Mouse (Mus musculus) left cerebral cortex, adult 8-10 months (tissue): ENCODE measurements around the gene Olfr178. TPM values are rescaled to one million over a fixed set of nuclear protein-coding genes. Genes with fewer than 3 reads are reported as not detected.

Experiments
- DNase-seq, 2 experiments: peaks; one replicate each; pipeline ENCODE4 v3.0.0; 2022; ENCODE audit warnings: low spot score in 2 of 2
- total RNA-seq, 4 experiments: library from RNA; stranded (reverse); gene quantifications; 2 replicates each; pipeline ENCODE4 v1.2.4; 2022

Gene Olfr178
- not detected for total RNA-seq

DNA sequence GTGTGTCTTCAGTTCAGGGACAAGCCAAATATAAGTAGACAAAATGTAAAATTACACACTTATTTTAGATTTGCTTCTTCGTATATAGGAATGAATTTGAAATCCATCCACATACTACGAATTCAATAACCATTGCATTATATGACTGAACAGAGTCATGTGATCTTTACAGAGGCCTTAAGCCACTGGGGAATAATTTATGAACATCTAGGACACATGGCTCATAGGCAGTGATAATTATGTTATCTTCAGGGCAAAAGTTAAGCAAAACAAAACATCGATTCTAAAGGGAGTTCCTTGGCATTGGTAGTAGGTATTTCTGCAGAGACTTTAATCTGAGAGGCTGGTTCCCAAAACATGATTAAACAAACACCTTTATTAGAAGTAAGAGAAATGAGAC lies at the start of gene Olfr178:
Gene Olfr178, minus strand, starts transcription at position 101 of the 400 bp plus-strand sequence.
- no peak for DNase-seq

GRCm38 (mm10) chr16:58929292-58929691 lies 37.4 kb upstream of the Olfr178 start, which contains the start of gene Olfr180:
Gene Olfr180, minus strand, starts transcription at chr16:58929392.
- DNase-seq: no peak

DNA sequence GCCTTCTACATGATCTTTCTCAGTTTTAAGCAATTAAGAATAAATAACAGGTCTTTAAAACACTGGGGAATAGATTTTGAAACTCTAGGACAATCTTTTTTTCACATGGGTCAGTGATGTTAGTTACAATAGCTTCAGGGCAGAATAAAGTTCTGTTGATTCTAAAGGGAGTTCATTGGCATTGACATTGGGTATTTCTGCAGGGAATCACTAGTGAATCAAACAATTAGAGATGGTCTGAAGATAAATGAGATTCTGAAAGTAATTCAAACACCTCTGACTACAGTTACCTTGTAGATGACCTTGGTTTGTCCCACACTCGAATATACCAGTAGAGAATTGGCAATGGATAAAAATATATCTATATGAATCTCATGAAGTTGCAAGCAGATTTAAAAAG lies 36.8 kb upstream of the Olfr178 start, which contains the start of gene Olfr181:
Gene Olfr181, minus strand, starts transcription at position 101 of the 400 bp plus-strand sequence.
- no peak for DNase-seq

DNA sequence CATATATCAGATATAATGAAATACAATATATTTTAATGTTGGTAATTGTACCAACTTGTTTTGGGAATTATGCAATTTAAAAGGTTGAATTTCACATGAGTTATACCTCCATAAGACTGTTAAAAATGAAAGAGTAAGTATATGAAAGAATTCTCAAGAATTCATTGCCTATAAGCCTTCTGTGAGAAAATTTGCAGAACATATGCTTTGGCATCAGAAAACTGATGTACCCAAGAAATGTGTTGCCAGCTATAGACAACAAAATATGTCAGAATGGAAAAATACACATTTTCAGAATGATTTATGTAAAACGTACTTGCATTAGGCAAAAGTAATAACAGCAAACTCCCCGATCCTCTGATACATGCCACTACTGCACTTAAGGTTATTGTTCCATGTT lies 7.4 kb downstream of the Olfr178 start:
- DNase-seq: no peak

- DNase-seq: no peak
Measured at GRCm38 (mm10) chr16:58874668-58875067, 17.2 kb downstream of the Olfr178 start, which contains the start of gene Olfr177. Gene Olfr177, minus strand, starts transcription at chr16:58874768.

GRCm38 (mm10) chr16:58861479-58861878 lies 30.4 kb downstream of the Olfr178 start:
- DNase-seq: no peak

DNA sequence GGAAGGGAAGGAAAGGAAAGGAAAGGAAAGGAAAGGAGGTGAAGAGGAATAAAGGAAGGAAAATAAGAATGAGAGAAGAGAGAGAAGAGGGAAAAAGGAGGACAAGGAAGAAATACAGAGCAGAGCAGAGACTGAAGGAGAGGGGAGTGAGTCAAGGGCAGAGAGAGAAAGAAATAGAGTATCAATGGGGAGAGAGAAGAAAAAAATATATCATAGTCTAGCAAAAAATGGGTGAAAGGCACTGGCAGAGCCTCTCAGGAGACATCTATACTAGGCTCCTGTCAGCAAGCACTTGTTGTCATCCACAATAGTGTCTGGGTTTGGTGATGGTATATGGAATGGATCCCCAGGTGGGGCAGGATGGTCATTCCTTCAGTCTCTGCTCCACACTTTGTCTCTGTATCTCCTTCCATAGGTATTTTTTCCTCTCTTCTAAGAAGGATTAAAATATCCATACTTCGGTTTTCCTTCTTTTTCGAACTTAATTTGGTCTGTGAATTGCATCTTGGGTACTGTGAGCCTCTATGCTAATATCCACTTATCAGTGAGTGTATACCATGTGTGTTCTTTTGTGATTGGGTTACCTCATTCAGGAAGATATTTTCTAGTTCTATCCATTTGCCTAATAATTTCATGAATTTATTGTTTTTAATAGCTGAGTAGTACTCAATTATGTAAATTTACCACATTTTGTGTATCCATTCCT lies 31.7 kb downstream of the Olfr178 start:
- no peak for DNase-seq

Other genes starting within 250 kb of the Olfr178 start
- gene Cpox, start 221.8 kb downstream of the Olfr178 start, total RNA-seq: 10 to 100 TPM; 41.4 to 46.8 (median 43.7) TPM
- not detected for gene Gpr15, start 173.0 kb downstream of the Olfr178 start, total RNA-seq
- gene Cldnd1, start 164.2 kb downstream of the Olfr178 start, total RNA-seq: 100 to 1,000 TPM in 3 of 4 experiments, 10 to 100 TPM in 1; 98.1 to 116 (median 114) TPM
- gene Olfr172, start 128.9 kb downstream of the Olfr178 start, total RNA-seq: not detected
- not detected for gene Olfr173, start 91.8 kb downstream of the Olfr178 start, total RNA-seq
- gene Olfr175-ps1, start 65.3 kb downstream of the Olfr178 start, total RNA-seq: not detected
- not detected for gene Olfr177, start 17.3 kb downstream of the Olfr178 start, total RNA-seq
- gene Olfr181, start 36.7 kb upstream of the Olfr178 start, total RNA-seq: not detected
- not detected for gene Olfr180, start 37.3 kb upstream of the Olfr178 start, total RNA-seq
- gene Olfr183, start 103.3 kb upstream of the Olfr178 start, total RNA-seq: not detected
- gene Olfr186, start 138.2 kb upstream of the Olfr178 start, total RNA-seq: not detected
- not detected for gene Olfr187, start 147.7 kb upstream of the Olfr178 start, total RNA-seq
- not detected for gene Olfr190, start 185.9 kb upstream of the Olfr178 start, total RNA-seq
- not detected for gene Olfr191, start 197.8 kb upstream of the Olfr178 start, total RNA-seq
- not detected for gene Olfr193, start 219.8 kb upstream of the Olfr178 start, total RNA-seq
- not detected for gene Olfr194, start 229.0 kb upstream of the Olfr178 start, total RNA-seq